Mouse (Mus musculus) layer of hippocampus, postnatal 10 days (tissue): ENCODE measurements around the gene Hoxa13. TPM values are rescaled to one million over a fixed set of nuclear protein-coding genes. Genes with fewer than 3 reads are reported as not detected.

Experiments used
- DNase-seq, 2 experiments: peaks; one replicate each; pipeline ENCODE4 v3.0.0; 2021; ENCODE audit warnings: low spot score in 2 of 2
- total RNA-seq, 2 experiments: library from RNA; stranded (reverse); gene quantifications; 2 replicates each; pipeline ENCODE4 v1.2.3; 2021

The Hoxa13 gene
- total RNA-seq, 2 experiments from 2014 or later = not detected

DNA sequence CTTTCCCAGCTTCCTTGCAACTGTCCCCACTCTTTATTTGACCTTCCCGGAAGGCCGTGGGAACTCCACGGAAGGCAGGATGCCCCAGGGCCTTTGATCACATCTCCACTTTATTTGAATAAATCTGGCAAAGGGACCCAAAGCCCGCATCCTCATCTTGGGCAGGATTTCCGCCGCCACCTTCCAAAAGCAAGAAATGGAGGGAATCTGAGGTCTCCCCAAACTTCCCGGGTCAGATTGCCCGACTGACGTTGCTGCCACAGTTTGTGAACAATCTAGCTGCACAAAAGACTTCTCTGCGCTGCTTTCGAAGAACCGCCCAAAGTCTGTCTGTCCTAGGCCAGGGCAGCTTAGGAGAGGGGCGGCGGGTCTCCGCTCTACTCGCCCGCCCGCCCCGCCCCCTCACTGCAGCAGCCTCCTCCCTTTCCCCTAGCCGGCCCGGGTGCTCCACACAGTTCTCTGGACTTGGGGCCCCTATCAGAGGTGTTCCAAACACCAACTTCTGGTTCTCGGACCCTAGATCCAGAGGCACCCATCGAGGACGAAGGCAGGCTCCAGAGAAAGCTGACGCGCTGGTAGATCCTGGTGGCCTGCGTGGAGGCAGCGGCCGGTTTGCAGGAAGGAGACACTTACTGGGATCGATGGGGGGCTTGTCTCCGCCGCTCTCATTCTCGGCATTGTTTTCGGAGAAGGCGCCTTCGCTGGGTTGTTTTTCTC lies 35.6 kb downstream of the Hoxa13 start:
- no peak for DNase-seq

DNA sequence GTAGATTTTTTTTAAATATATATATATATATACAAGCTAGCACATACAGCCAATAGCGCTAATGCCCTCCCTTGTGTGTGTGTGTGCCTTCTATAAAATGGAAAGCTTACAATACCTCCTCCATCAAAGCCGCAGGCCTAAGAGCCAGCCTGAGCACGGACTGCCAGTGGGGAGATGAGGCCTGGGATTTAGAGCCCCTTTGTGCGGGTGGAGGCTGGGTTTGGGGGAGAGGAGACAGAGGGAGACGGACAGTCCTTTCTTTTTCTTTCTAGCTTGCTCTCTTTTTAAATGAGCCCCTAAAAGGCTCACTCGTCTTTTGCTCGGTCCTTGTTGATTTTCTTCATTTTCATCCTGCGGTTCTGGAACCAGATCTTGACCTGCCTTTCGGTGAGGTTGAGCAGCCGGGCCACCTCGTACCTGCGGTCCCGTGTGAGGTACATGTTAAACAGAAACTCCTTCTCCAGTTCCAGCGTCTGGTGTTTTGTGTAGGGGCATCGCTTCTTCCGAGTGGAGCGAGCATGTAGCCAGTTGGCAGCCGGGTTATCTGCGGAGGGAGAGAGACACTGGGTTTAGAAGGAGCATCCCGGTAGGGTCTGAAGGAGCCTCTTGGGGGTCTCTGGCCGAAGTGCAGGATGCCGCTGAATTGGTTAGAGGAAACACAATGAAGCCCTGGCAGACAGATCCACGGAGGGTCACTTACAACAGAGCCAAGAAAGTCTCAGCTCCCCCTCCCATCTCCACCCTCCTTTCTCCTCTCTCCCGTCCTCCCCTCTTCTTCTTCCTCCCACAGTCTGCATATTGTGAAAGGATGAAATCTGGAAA lies 36.5 kb downstream of the Hoxa13 start:
- DNase-seq = no peak

DNA sequence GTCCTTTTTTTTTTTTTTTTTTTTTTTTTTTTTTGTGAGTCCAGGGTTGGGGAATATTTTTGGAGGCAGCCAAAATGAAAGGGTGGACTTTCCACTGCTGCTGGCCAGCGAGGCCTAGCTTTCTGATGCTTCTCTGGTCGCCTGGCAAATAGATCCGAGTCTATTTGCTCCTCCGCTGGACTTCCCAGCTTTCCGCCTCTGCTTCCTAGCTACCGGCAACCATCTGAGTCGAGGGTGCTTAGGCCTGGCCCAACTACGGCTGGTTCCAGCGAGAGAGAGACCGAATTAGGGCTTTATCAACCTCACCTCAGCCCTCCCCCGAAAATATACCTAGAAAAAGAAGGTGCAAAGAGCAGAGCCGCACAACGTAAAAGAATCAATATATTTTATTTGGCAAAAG lies 38.0 kb downstream of the Hoxa13 start:
- DNase-seq = no peak

DNA sequence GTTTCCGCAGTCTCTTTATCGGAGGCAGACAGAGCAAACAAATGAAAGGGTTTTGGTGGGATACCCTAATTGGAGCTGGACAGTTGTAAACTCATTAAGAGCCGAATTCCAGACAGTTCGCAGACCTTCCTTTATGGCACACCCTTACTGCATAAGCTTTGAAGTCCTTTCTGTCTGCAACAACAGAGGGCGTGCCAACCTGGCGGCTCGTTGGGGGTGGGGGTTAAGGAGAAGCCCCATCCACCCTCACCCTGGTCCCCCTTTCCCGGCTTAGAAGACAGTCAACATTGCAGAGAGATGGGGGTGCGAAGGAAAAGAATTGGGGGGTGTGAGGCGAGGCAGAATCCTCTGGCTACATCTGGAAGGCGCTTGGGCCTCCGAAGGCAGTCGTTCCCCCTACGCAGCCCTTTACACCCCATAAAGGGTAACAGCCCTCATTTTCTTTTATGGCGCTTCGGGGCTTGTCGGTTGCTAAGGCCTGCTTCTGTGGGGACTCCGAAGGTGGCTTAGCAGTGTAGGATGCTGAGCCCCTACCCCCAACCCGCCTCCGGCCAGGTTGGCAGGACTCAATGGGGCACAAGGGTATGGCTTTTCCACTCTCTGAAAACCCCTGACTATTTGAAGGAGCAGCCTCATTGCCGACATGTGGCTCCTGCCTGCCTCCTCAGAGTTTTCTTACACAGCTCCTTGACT lies 38.5 kb downstream of the Hoxa13 start:
- DNase-seq = no peak

DNA sequence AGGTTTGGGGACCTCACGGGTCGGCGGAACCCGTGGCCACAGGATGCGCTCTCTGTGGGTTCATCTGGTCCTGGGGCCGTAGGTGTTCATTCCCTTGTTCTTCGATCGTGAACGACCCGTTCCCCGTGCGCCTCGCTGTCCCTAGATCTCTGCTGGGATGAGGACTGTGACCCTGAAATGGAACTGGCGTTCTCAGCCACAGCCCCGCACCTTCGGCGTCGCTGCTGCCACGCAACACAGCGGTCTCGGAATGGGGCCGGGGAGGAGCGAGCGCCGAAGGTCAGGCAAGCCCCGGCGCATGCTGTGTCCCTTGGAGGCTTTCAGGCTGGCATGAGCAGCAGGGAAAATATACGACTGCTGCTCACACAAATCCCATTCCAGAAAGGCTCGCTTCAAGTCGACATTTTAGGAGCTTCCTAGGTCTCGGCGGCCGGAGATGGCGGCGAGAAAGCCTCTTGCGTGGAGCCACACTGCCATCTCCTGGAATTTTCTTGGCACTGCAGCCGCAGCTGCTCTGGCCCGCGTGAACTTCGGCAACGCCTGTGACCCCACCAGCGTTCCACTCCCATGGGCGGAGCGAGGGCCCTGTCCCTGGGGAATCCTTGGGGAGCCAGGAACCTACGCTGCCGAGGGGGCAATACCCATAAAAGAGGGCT lies 39.2 kb downstream of the Hoxa13 start, which contains the start of gene Hoxa7:
Hoxa7 (minus strand) TSS at position 518 of the 656 bp plus-strand sequence.
- DNase-seq = peak; percentile 87 to 89

DNA sequence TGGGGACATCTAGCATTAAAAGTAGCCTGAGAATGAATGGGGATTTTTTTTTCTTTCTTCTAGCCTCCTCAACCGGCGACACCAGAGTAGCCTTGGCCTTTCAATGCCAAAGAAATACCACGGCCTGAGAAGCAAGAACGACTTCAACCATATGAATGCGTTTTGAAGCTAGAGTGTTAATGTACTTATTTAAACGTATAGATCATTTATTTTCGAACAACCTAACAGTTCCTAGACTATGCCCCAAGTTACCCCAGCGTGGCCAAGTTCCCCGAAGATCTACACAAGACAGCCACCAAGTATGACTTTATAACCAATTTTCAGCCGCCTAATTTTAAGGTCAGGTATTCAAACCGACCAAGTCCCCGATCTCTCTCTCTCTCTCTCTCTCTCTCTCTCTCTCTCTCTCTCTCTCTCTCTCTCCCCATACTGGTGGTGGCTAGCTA lies 39.8 kb downstream of the Hoxa13 start:
- DNase-seq = no peak

DNA sequence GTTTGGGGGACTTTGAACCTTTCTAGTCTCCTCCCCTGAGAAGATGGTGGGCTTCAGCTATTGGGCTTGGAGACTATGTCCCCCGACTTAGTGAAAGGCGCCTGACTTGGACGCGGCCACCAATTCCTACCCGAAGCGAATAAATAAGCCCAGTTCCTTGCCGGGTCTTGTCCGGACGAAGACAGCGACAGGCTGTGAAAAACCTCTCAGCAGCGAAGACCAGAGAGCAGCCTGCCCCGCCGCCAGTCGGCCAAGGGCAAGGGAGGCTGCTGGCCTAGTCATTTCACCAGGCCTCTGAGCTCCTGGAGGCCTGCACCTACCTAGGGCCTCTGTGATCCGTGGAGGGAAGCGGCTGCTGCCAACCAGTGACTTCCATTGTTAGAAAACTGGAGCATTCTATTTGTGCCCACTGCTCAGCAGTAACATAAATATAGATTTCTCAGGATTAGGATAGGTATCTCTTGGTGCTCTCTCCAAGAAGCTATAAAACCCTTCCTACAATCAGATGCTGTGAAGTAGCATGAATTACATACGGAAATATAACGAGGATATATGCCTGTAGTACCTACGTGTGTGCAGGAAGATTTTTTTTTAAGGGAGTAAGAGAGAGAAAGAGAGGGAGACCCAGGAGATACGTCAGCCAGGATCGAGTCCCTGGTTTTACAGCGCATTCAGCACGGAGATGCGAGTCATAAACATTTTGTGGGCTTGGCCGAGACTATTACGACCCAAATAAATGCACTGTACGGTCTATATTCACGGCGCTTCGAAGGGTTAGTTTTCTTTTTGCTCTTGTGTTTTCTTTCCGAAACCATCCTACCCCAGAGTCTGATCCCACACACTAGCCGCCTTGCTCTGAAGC lies 40.4 kb downstream of the Hoxa13 start:
- peak in 1 of 2 experiments; percentile 22 for DNase-seq

DNA sequence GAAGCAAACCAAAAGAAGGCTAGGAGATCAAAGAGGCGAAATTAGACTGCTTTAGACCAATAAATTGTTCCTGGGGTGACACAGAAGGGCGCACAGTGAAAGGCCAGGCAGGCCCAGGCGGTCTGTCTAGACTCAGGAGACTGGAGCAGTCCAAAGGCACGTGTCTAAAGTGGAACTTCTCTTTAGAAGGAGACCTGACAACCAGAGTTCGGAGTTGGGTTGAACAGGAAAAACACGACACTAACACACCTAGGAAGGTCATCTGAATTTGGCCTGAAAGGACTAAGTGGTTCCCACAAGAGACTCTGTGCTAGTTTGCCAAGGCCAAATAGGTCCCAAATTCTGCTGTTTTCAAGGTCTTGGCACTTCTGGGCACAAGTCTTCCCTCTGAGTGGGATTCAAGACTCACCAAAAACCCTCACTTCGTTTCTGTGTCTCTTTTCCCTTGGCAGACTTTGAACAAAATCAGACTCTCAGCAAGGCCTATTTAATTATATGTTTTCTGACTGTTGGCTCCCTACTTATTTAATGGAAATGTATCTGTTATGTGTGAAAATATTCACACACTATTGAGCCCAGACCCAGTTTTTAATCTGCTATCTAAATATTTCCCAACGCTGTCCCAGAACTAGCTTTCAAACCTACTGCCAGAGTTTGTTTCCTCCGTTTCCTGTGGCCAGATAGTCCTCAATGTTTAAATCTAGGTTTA lies 41.3 kb downstream of the Hoxa13 start:
- no peak for DNase-seq

DNA sequence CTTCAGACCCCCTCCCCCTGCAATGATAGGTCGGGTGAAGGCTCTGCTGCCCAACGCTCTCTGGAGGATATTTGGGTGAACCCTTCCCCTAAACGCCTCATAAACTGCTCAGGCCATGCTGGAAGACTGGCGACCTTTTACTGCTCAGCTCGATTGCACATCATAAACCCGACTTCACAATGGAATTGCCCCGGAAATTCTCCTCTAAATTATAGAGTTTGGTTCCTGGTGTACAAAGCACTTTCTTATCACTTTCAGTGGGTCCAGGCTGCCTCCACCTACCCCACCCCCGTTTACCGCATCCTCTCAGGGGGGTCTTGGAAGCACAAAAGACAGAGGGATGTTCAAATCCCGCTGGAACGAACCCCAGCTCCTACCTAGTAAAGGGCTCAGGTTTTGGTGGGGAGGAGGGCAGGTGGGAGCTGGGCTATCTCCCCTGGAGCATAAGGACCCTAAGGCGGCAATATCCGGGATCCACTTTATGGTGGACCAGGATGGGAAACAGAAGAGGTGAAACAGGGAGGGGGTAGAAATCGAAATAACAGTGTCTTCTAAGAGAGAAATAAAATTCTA lies 42.0 kb downstream of the Hoxa13 start:
- DNase-seq = no peak

DNA sequence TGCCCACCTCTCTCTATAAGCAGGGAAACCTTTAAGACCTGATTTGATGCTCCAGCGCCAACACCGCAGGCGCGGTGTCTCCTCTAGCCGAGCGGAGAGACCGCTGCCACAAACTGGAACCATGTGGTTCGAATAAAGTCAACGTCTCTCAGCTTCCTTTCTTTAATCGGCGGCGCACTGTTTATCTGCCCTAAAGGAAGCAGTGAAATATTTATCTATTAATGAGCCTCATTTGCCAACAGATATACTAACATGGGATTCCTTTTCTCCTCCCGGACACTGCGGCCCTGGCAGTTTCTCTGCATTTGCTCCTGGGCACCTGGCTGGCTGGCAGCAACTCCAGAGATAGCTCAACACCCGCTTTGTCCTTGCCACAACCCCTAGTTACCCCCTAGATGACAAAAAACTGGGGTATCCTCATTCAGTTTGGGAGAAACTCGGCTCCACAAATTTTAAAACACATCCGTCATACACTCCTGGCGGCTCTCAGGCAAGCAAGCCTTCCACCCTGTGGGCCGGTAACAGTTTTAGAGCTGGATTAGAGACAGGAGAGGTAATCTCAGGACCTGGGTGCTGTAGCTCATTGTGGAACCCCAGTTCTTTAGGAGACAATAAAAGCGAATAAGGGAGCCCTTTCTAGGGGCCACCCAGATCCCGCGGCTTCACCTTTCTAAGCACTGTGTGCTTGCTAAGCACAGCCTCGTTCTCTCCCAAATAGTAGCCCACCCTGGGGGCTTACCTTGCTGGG lies 42.6 kb downstream of the Hoxa13 start:
- DNase-seq = no peak

DNA sequence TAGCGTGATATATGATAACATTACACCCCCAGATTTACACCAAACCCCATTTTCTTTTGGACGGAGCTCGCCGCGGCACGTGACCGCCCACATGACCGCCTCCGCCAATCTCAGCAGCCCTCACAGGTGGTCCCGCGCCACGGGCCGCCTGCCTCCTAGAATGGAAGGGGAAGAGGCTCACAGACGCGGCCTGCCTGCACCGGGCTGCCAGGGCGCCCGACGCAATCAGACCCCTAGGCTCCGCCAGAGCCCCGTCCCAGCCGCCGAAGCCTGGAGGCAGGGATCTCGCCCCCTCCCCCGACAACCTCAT lies 43.3 kb downstream of the Hoxa13 start:
- no peak for DNase-seq

DNA sequence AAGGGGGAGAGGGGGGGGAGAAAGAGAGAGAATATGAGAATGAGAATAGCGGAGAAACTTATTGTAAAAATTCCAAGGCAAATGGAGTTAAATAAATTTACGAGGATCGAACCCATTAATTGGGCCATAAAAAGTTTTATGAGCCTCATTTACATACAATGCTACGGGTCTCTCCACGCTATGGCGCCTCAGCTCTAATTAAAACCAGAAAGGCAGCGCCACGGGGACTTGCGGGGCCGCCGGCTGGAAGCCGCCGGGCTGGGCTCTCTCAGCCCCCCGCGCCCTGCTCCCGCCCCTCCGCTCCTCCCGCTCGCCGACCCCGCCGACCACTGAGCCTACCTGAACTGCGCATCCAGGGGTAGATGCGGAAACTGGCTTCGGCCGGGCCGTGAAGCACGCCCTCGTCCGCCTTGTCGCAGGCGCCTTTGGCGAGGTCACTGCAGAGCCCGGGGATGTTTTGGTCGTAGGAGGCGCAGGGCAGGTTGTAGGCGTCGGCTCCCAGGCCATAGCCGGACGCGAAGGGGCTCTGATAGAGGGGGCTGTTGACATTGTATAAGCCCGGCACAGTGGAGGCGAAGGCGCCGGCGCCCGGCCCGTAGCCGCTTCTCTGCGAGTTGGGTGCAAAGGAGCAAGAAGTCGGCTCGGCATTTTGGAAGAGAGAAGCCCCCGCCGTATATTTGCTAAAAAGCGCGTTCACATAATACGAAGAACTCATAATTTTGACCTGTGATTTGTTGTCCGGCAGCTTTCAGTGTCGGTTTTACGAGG lies 43.8 kb downstream of the Hoxa13 start:
- DNase-seq = no peak

DNA sequence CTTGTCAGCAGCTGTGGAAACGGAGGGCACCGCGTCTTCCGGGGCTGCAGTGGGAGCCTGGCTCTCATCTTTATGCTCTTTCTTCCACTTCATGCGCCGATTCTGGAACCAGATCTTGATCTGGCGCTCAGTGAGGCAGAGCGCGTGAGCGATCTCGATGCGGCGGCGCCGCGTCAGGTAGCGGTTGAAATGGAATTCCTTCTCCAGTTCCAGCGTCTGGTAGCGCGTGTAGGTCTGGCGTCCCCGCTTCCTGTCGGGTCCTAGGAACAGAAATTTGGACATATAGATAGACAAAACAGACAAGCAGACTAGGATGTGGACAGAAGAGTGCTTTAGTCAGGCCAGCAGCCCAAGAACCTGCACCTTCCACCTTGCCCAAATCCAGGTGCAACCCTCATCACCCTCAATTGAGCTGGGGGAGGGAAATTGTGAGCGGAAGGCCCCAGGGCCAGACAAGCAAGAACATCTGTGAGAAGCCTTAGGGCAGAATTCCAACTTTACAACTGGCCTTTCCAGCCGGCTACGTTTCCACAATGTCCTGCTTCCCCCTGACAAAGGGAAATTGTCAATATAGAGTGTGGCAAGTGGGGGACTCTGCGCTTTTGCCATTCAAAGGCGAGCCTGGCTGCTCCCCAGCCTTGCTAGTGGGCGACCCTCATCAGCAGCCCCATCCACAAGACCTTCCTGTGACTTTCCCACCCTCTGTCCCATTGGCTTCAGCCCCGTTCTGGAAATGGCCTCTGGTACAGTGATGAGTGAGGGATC lies 44.7 kb downstream of the Hoxa13 start:
- DNase-seq = no peak

DNA sequence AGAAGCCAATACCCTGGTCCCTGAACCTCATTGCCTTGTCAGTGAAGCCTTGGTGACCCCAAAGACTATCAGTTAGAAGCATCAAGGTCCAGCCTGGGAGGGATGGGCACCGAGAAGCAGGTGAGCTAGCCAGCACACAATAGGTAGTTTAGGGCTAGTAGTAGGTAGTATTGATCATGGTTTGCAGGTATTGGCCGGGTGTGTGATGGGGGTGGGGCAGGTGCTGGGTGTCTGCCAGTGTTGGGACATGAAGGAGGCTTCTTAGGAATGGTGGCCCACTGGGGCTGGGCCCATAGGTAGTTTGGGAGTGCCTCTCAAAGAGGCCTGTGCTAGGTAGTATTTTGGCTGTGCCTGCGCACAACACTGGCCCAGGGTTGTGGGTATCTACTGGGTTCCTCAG lies 45.6 kb downstream of the Hoxa13 start:
- no peak for DNase-seq

DNA sequence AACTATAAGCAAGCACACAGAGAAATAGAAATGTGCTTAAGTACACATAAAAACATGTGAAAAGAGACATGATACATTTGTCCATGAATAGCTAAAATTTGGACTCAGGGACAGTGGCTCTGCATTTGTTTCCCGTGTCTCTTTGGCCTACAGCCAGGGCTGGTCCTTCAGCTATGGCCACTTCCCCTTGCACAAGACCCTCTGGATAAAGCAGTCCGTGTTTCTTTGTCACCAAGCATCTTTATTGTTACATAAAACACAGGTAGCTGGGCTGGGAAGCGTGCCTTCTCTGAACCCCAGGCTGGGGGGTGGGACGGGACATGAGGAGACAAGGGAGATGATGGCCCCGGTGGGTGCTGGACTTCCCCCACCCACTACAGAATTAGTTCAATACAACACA lies 46.4 kb downstream of the Hoxa13 start:
- DNase-seq = no peak

DNA sequence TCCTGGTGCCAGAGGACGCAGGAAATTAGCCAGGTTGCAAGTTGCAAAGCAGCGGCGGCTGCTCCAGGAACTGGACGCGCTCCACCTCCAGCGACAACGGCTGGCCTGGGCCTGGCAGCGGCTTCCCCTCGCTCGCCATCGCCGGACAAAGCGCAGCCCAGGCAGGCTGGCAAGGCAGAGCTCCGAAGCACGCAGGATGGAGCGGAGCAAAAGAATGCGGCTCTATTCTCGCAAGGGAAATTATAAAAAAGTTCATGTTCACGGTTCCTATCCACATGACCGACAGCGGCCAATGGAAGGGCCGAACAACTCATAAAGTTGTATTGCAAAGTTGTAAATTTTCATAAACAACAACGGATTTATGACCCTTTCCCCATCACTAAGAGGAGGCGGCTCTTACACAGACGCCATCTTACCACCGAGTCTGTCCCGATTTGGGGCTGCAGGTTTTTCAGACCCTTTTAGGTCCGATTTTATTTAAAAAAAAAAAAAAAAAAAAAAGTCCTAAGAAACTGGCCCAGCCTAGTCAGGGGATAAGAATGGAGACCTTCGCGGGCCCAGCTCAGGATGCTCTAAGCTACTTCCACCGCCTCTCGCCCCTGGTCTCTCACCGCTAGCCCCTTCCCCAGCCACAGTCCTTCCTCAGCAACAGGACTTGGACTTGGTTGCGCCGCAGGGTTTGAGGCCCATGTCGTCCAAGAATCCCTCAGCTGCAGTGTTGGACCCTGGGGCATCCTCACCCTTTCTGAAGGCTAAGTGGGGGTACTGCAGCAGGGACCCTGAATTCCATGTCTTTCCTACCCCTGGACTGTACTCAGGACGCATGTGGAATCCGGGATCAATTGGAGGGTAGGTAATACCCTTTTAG lies 47.3 kb downstream of the Hoxa13 start, which contains the start of the genes Hoxa3 and Gm28308:
Hoxa3 (minus strand) TSS at position 218 of the 868 bp plus-strand sequence.
Gm28308 (minus strand) TSS at position 221 of the 868 bp plus-strand sequence.
- DNase-seq = no peak
